In genomic region chr17:86911261-86911660, GRCm38 (mm10) we compare ENCODE assay signal across 41 mouse cellular contexts. TPM values are rescaled to one million over a fixed set of nuclear protein-coding genes. Genes with fewer than 3 reads are reported as not detected.
DNase-seq lines count a peak whose midpoint lies in the region; ATAC-seq and TF ChIP-seq lines count a peak whose summit lies in the region.
"Had no signal": no experiment of that assay in that cellular context is flagged by ENCODE, and none has a peak within 500 bp of the region (broad histone marks: within the 10 kb centered on the region; RNA-seq: fewer than 3 reads in every experiment).

No protein-coding gene starts in this region.

- no peak for ATAC-seq in liver, embryonic 12.5 days
- ATAC-seq in erythroid progenitor cell, adult 5-6 weeks (replicated peaks; ENCODE audit: low FRiP score, poor library complexity, severe bottlenecking) = no peak
- ATAC-seq: activated CD4-positive, CD25-positive, alpha-beta regulatory T cell, adult 4 months; forebrain, embryonic 16.5 days; hindbrain, postnatal 0 days; intestine, postnatal 0 days; midbrain, embryonic 16.5 days had no signal

- WGBS in liver, adult 2 months = 31% methylated on average over 5 of the region's 5 CpGs
- WGBS in liver, embryonic 12.5 days (ENCODE audit: insufficient replicate concordance) = 47% methylated on average over 5 of the region's 5 CpGs
- 71% methylated on average over 5 of the region's 5 CpGs for WGBS in embryonic facial prominence, embryonic 10.5 days

- no peaks in the 10 kb centered on the region for H3K9me3 ChIP-seq in liver, embryonic 12.5 days (replicated peaks)
- H3K9me3 ChIP-seq in MEL (replicated peaks; ENCODE audit: insufficient read depth, low read length) = no peaks in the 10 kb centered on the region
- H3K9me3 ChIP-seq in embryonic facial prominence, embryonic 10.5 days = no peaks in the 10 kb centered on the region

- H3K4me3 ChIP-seq in liver, adult 2 months (ENCODE audit: insufficient read depth, low read depth, low read length) = no peak overlapping the region
- H3K4me3 ChIP-seq in liver, embryonic 12.5 days = no peak overlapping the region
- no peak overlapping the region for H3K4me3 ChIP-seq in MEL (ENCODE audit: control insufficient read depth in 1 of 2, insufficient read depth in 1 of 2, low read depth in 2 of 2, low read length in 2 of 2)
- H3K4me3 ChIP-seq in embryonic facial prominence, embryonic 10.5 days = no peak overlapping the region
- H3K4me3 ChIP-seq: gastrocnemius, adult 2 months had no signal

- peak overlapping the region; percentile 57 for H3K27ac ChIP-seq in liver, adult 2 months (replicated peaks; ENCODE audit: insufficient read depth, low read depth, low read length)
- no peak overlapping the region for H3K27ac ChIP-seq in liver, embryonic 12.5 days
- H3K27ac ChIP-seq in MEL (ENCODE audit: control insufficient read depth, low read depth, low read length) = no peak overlapping the region
- H3K27ac ChIP-seq in embryonic facial prominence, embryonic 10.5 days (replicated peaks) = no peak overlapping the region
- H3K27ac ChIP-seq: gastrocnemius, adult 2 months; hindbrain, postnatal 0 days had no signal

- H3K36me3 ChIP-seq in liver, adult 2 months (ENCODE audit: control insufficient read depth, insufficient read depth, low read length) = no peaks in the 10 kb centered on the region
- no peaks in the 10 kb centered on the region for H3K36me3 ChIP-seq in liver, embryonic 12.5 days
- H3K36me3 ChIP-seq in MEL (ENCODE audit: control insufficient read depth in 1 of 2, insufficient read depth in 2 of 2, low read length in 2 of 2) = peaks cover 0 to 5% of the 10 kb centered on the region in 2 experiments; a peak in 2 of 4 replicates
- no peaks in the 10 kb centered on the region for H3K36me3 ChIP-seq in embryonic facial prominence, embryonic 10.5 days (replicated peaks)

- H3K4me2 ChIP-seq in liver, embryonic 12.5 days = no peak overlapping the region
- H3K4me2 ChIP-seq: midbrain, embryonic 11.5 days had no signal

- no peak for TF ChIP-seq RAD21 in MEL (IDR thresholded peaks at IDR 0.05; ENCODE audit: low read depth, low read length)

- DNase-seq in heart, postnatal 4 days = peak; percentile 3
- no peak for DNase-seq in heart, adult 18-20 months
- no peak for DNase-seq in liver, adult 2 months (ENCODE audit: extremely low read depth, low read depth, low spot score)
- peak; percentile 39 for DNase-seq in MEL (ENCODE audit: low read depth, low spot score)
- peak; percentile 7 for DNase-seq in embryonic facial prominence, embryonic 10.5 days (ENCODE audit: low spot score)
- DNase-seq: adrenal gland, adult 2 months; adrenal gland, postnatal 36 days; B cell, adult 2 months; cerebellum, adult 18-20 months; cerebellum, postnatal 25 days; gastrocnemius, adult 2 months; gastrocnemius, postnatal 36 days; kidney, adult 9 months; kidney, postnatal 10 days; layer of hippocampus, adult 9-11 months; lung, postnatal 36 days; right cerebral cortex, adult 18-20 months; right cerebral cortex, postnatal 4 days had no signal

- TF ChIP-seq CTCF in liver, adult 2 months (IDR thresholded peaks at IDR 0.05; ENCODE audit: low read depth, low read length) = no peak
- TF ChIP-seq CTCF in MEL (IDR thresholded peaks at IDR 0.05 in 2 of 3, conservative IDR thresholded peaks at IDR 0.05 in 1 of 3; ENCODE audit: control insufficient read depth in 1 of 3, insufficient read depth in 1 of 3, low read depth in 2 of 3, low read length in 3 of 3, poor library complexity in 1 of 3, severe bottlenecking in 1 of 3) = no peak

- H3K79me2 ChIP-seq in liver, adult 2 months (ENCODE audit: control insufficient read depth, insufficient read depth, low read length) = no peaks in the 10 kb centered on the region
- H3K79me2 ChIP-seq in MEL (ENCODE audit: control insufficient read depth, insufficient read depth, low read length, poor library complexity) = no peaks in the 10 kb centered on the region

- no peaks in the 10 kb centered on the region for H3K27me3 ChIP-seq in liver, adult 2 months (ENCODE audit: control insufficient read depth, insufficient read depth, low read length)
- no peaks in the 10 kb centered on the region; the same call in 1 of the 2 replicates for H3K27me3 ChIP-seq in liver, embryonic 12.5 days (replicated peaks)
- H3K27me3 ChIP-seq in MEL (ENCODE audit: control insufficient read depth in 1 of 2, insufficient read depth in 2 of 2, low read length in 2 of 2) = no peaks in the 10 kb centered on the region
- H3K27me3 ChIP-seq in embryonic facial prominence, embryonic 10.5 days (replicated peaks; ENCODE audit: low read depth, poor library complexity, severe bottlenecking) = peaks cover 13% of the 10 kb centered on the region

- no peak for TF ChIP-seq POLR2A in liver, adult 2 months (IDR thresholded peaks at IDR 0.05; ENCODE audit: extremely low read depth, insufficient read depth, low read length)
- no peak for TF ChIP-seq POLR2A in MEL (IDR thresholded peaks at IDR 0.05; ENCODE audit: control insufficient read depth in 1 of 2, insufficient read depth in 1 of 2, low read depth in 1 of 2, low read length in 2 of 2, poor library complexity in 1 of 2)

- no peak overlapping the region for H3K9ac ChIP-seq in liver, adult 2 months (ENCODE audit: low read depth, low read length)
- H3K9ac ChIP-seq in liver, embryonic 12.5 days = no peak overlapping the region
- no peak overlapping the region for H3K9ac ChIP-seq in MEL (ENCODE audit: control insufficient read depth, low read depth, low read length, poor library complexity, severe bottlenecking)

- H3K4me1 ChIP-seq in liver, adult 2 months (ENCODE audit: control insufficient read depth, insufficient read depth, low read length) = peaks cover 10% of the 10 kb centered on the region
- H3K4me1 ChIP-seq in liver, embryonic 12.5 days = 0 out of 2 replicates have a peak, but pooled peaks cover 5% of the 10 kb centered on the region
- H3K4me1 ChIP-seq in MEL (ENCODE audit: control insufficient read depth in 1 of 2, insufficient read depth in 2 of 2, low read length in 2 of 2) = peaks cover 0 to 9% of the 10 kb centered on the region in 2 experiments; a peak in 2 of 4 replicates
- H3K4me1 ChIP-seq in embryonic facial prominence, embryonic 10.5 days = peaks cover 21% of the 10 kb centered on the region

- no peak for TF ChIP-seq EP300 in MEL (IDR thresholded peaks at IDR 0.05; ENCODE audit: low read depth in 1 of 2, low read length in 2 of 2)

TF ChIP-seq in MEL, 35 proteins besides CTCF, POLR2A, EP300 and RAD21:
- TF ChIP-seq NELFE (IDR thresholded peaks at IDR 0.05; ENCODE audit: low read depth, low read length) = no peak
TF ChIP-seq in MEL: peak in this region for 0.

RNA-seq across cellular contexts. Expression of gene Tmem247, which starts 5.9 kb away (rescaled TPM):
- not detected for total RNA-seq in heart, postnatal 4 days (2021)
- not detected for total RNA-seq in heart, adult 18-20 months (2021)
- not detected in 2 replicates for total RNA-seq in liver, adult 2 months (2014; rRNA removed)
- polyA plus RNA-seq in liver, adult 2 months (2012; rRNA removed) = not detected in 2 replicates
- polyA plus RNA-seq in liver, embryonic 12.5 days (2016; fragmentation: Nextera tagmentation; extraction: Ambion mirVana) = not detected in 2 replicates
- not detected in 2 replicates for total RNA-seq in MEL (2012; rRNA removed)
- polyA plus RNA-seq in MEL (2012; ENCODE audit: insufficient read depth in 1 of 2, insufficient read length in 2 of 2, low read depth in 1 of 2, low replicate concordance in 2 of 2, missing spikeins in 1 of 2) = not detected
- not detected in 2 replicates for polyA plus RNA-seq in embryonic facial prominence, embryonic 10.5 days (2016; fragmentation: Nextera tagmentation; extraction: Ambion mirVana)
- total RNA-seq in erythroid progenitor cell, adult 5-6 weeks (2015; ENCODE audit: low replicate concordance) = not detected in 2 replicates
- total RNA-seq in erythroid progenitor cell, adult 5-6 weeks (2017; ENCODE audit: low replicate concordance) = not detected in 2 replicates
- total RNA-seq: adrenal gland, adult 2 months; adrenal gland, postnatal 36 days; gastrocnemius, adult 2 months; gastrocnemius, postnatal 36 days; heart, adult 8-10 months; hindbrain, postnatal 0 days; left cerebral cortex, adult 18-20 months; left cerebral cortex, postnatal 25 days; megakaryocyte, adult 5-6 weeks; neutrophil, adult 5-6 weeks had no signal
- polyA plus RNA-seq: activated CD4-positive, CD25-positive, alpha-beta regulatory T cell, adult 4 months; adrenal gland, adult 2 months; brain, embryonic 14.5 days; embryonic facial prominence, embryonic 11.5 days; forebrain, embryonic 16.5 days; heart, postnatal 0 days; hindbrain, embryonic 11.5 days; hindbrain, postnatal 0 days; intestine, postnatal 0 days; large intestine, adult 2 months; limb, embryonic 14.5 days; liver, embryonic 16.5 days; lung, embryonic 16.5 days; midbrain, embryonic 11.5 days; midbrain, embryonic 16.5 days; neural tube, embryonic 11.5 days; spleen, adult 2 months had no signal

RNA-seq across cellular contexts. Expression of gene Atp6v1e2, which starts 36.4 kb away (rescaled TPM):
- total RNA-seq in heart, postnatal 4 days (2021) = not detected
- not detected for total RNA-seq in heart, adult 18-20 months (2021)
- not detected in 2 replicates for total RNA-seq in liver, adult 2 months (2014; rRNA removed)
- not detected in 2 replicates for polyA plus RNA-seq in liver, adult 2 months (2012; rRNA removed)
- not detected in 2 replicates for polyA plus RNA-seq in liver, embryonic 12.5 days (2016; fragmentation: Nextera tagmentation; extraction: Ambion mirVana)
- total RNA-seq in MEL (2012; rRNA removed) = not detected in 2 replicates
- polyA plus RNA-seq in MEL (2012; ENCODE audit: insufficient read depth in 1 of 2, insufficient read length in 2 of 2, low read depth in 1 of 2, low replicate concordance in 2 of 2, missing spikeins in 1 of 2) = not detected
- polyA plus RNA-seq in embryonic facial prominence, embryonic 10.5 days (2016; fragmentation: Nextera tagmentation; extraction: Ambion mirVana) = not detected in 2 replicates
- not detected in 2 replicates for total RNA-seq in erythroid progenitor cell, adult 5-6 weeks (2015; ENCODE audit: low replicate concordance)
- total RNA-seq in erythroid progenitor cell, adult 5-6 weeks (2017; ENCODE audit: low replicate concordance) = not detected in 2 replicates
- total RNA-seq: adrenal gland, adult 2 months; adrenal gland, postnatal 36 days; gastrocnemius, adult 2 months; gastrocnemius, postnatal 36 days; heart, adult 8-10 months; hindbrain, postnatal 0 days; left cerebral cortex, adult 18-20 months; megakaryocyte, adult 5-6 weeks; neutrophil, adult 5-6 weeks had no signal
- polyA plus RNA-seq: activated CD4-positive, CD25-positive, alpha-beta regulatory T cell, adult 4 months; adrenal gland, adult 2 months; brain, embryonic 14.5 days; embryonic facial prominence, embryonic 11.5 days; forebrain, embryonic 16.5 days; heart, postnatal 0 days; hindbrain, embryonic 11.5 days; intestine, postnatal 0 days; large intestine, adult 2 months; limb, embryonic 14.5 days; liver, embryonic 16.5 days; lung, embryonic 16.5 days; midbrain, embryonic 16.5 days; neural tube, embryonic 11.5 days; spleen, adult 2 months had no signal

RNA-seq across cellular contexts. Expression of gene Rhoq, which starts 51.6 kb away (rescaled TPM):
- 100 to 1,000 TPM; 117 to 133 TPM for total RNA-seq in heart, postnatal 4 days (2021)
- 100 to 1,000 TPM; 116 to 125 TPM for total RNA-seq in heart, adult 18-20 months (2021)
- 5.2 and 5.7 TPM in 2 replicates for total RNA-seq in liver, adult 2 months (2014; rRNA removed)
- polyA plus RNA-seq in liver, adult 2 months (2012; rRNA removed) = 3.2 and 4.1 TPM in 2 replicates
- polyA plus RNA-seq in liver, embryonic 12.5 days (2016; fragmentation: Nextera tagmentation; extraction: Ambion mirVana) = 2.7 and 3.6 TPM in 2 replicates
- 3.1 and 3.7 TPM in 2 replicates for total RNA-seq in MEL (2012; rRNA removed)
- polyA plus RNA-seq in MEL (2012; ENCODE audit: insufficient read depth in 1 of 2, insufficient read length in 2 of 2, low read depth in 1 of 2, low replicate concordance in 2 of 2, missing spikeins in 1 of 2) = 10 to 100 TPM in 1 of 2 experiments, 1 to 10 TPM in 1; 9.4 to 34.9 TPM
- polyA plus RNA-seq in embryonic facial prominence, embryonic 10.5 days (2016; fragmentation: Nextera tagmentation; extraction: Ambion mirVana) = 11.9 and 13.1 TPM in 2 replicates
- 4.7 and 10.9 TPM in 2 replicates for total RNA-seq in erythroid progenitor cell, adult 5-6 weeks (2015; ENCODE audit: low replicate concordance)
- 2.9 and 4.0 TPM in 2 replicates for total RNA-seq in erythroid progenitor cell, adult 5-6 weeks (2017; ENCODE audit: low replicate concordance)

Comparison
In these comparisons a context has a peak if more than half of its experiments do, and no peak if none do; other contexts are left out.
1. DNase-seq: peak in heart, postnatal 4 days (single experiment), MEL (single experiment) and embryonic facial prominence, embryonic 10.5 days (single experiment); none in heart, adult 18-20 months (0 of 2) and liver, adult 2 months (single experiment).
2. RNA of gene Rhoq, which starts 51.6 kb away (total RNA-seq): 117 to 133 TPM in heart, postnatal 4 days and 116 to 125 TPM in heart, adult 18-20 months; 2.9 to 10.9 TPM in erythroid progenitor cell, adult 5-6 weeks, 5.2 to 5.7 TPM in liver, adult 2 months and 3.1 to 3.7 TPM in MEL; every median in the first group is over 4 times any median in the second.